Mouse (Mus musculus) ES-E14 (cell line): ENCODE results near the gene Srrm1. TPM values are rescaled to one million over a fixed set of nuclear protein-coding genes. Genes with fewer than 3 reads are reported as not detected.

Experiments
- DNase-seq: peaks from one replicate; pipeline ENCODE4 v3.0.0-alpha.2; 2013; ENCODE audit warnings: low read depth, low spot score
- H3K27ac ChIP-seq: 2 replicates; pipeline ENCODE4 v1.5.1; 2012; ENCODE audit warnings: low read depth, mild to moderate bottlenecking, low read length, moderate library complexity, mixed read lengths; ENCODE audit not compliant: poor library complexity, insufficient read depth, severe bottlenecking
- H3K36me3 ChIP-seq: 2 replicates; pipeline ENCODE4 v1.6.1; 2012; ENCODE audit warnings: mild to moderate bottlenecking, low read length, moderate library complexity, mixed read lengths; ENCODE audit not compliant: control insufficient read depth, poor library complexity, insufficient read depth, severe bottlenecking
- H3K4me1 ChIP-seq, 2 experiments: fragments of 150-350 bp in 1 of 2; sonication (generic) in 1 of 2; 2 replicates each; pipeline ENCODE4 v1.6.1; 2012; ENCODE audit warnings: low read length in 2 of 2, mild to moderate bottlenecking in 1 of 2, mixed read lengths in 1 of 2; ENCODE audit not compliant: control insufficient read depth in 2 of 2, insufficient read depth in 2 of 2, poor library complexity in 1 of 2
- H3K4me3 ChIP-seq, 2 experiments: fragments of 150-350 bp in 1 of 2; sonication (generic) in 1 of 2; 2 replicates each; pipeline ENCODE4 v1.5.1; 2012; ENCODE audit warnings: low read length in 2 of 2, low read depth in 1 of 2, mild to moderate bottlenecking in 1 of 2, mixed read lengths in 1 of 2; ENCODE audit not compliant: insufficient read depth in 1 of 2, poor library complexity in 1 of 2, severe bottlenecking in 1 of 2
- H3K9ac ChIP-seq: 2 replicates; pipeline ENCODE4 v1.6.1; 2012; ENCODE audit warnings: low read depth, mild to moderate bottlenecking, low read length, mixed read lengths; ENCODE audit not compliant: poor library complexity, insufficient read depth, severe bottlenecking
- H3K9me3 ChIP-seq: fragments of 150-350 bp; sonication (generic); 2 replicates; pipeline ENCODE4 v1.6.1; 2012; ENCODE audit warnings: low read depth, mild to moderate bottlenecking, low read length; ENCODE audit not compliant: control insufficient read depth, insufficient read depth
- CHD2 ChIP-seq: IDR thresholded peaks from 2 replicates; pipeline ENCODE4 v1.6.1; 2014; ENCODE audit warnings: mild to moderate bottlenecking, low read depth, low read length, inconsistent platforms
- HCFC1 ChIP-seq: IDR thresholded peaks from 2 replicates; pipeline ENCODE4 v1.6.1; 2012; ENCODE audit warnings: low read length, inconsistent platforms, borderline replicate concordance; ENCODE audit not compliant: insufficient read depth
- MAFK ChIP-seq: IDR thresholded peaks from 2 replicates; pipeline ENCODE4 v1.6.1; 2014; ENCODE audit warnings: mild to moderate bottlenecking, low read depth, low read length, inconsistent platforms; ENCODE audit not compliant: insufficient read depth
- ZC3H11A ChIP-seq: IDR thresholded peaks from 2 replicates; pipeline ENCODE4 v1.6.1; 2012; ENCODE audit warnings: low read depth, mild to moderate bottlenecking, inconsistent platforms, low read length, borderline replicate concordance
- ZNF384 ChIP-seq: IDR thresholded peaks from 2 replicates; pipeline ENCODE4 v1.6.1; 2012; ENCODE audit warnings: low read depth, low read length, inconsistent platforms
- in situ Hi-C, 2 experiments: fragments of 600-800 bp; cut with MboI; formaldehyde crosslinking; loops; one replicate each; pipeline ENCODE4 v1.15.1; 2025; ENCODE audit warnings: low sequenced_read_pairs in 2 of 2, inconsistent platforms in 1 of 2; ENCODE audit not compliant: unreplicated experiment in 2 of 2
- total RNA-seq: library from RNA; depleted of rRNA; stranded (reverse); fragments of 300-350 nt; gene quantifications from 2 replicates; pipeline ENCODE4 v1.2.3, GENCODE M21; 2012

The Srrm1 gene
- total RNA-seq, 1 experiment = 62.8 TPM

- in situ Hi-C loops = no loop called here
- no peak for DNase-seq
- no peaks in the 10 kb centered on the region for H3K9me3 ChIP-seq
Measured at GRCm38 (mm10) chr4:135396303-135396702, 43.2 kb upstream of the Srrm1 start.

GRCm38 (mm10) chr4:135395375-135395774 is 42.3 kb upstream of the Srrm1 start:
- H3K9me3 ChIP-seq = no peaks in the 10 kb centered on the region
- H3K4me3 ChIP-seq = no peak overlapping the region
- H3K4me1 ChIP-seq = peaks cover 0 to 6% of the 10 kb centered on the region in 2 experiments; a peak in 2 of 4 replicates
- no peaks in the 10 kb centered on the region for H3K36me3 ChIP-seq
- DNase-seq = no peak
- no peak for TF ChIP-seq MAFK
- TF ChIP-seq ZNF384 = no peak
- TF ChIP-seq HCFC1 = no peak
- TF ChIP-seq CHD2 = no peak
- TF ChIP-seq ZC3H11A = no peak
- H3K9ac ChIP-seq = no peak overlapping the region
- no peak overlapping the region for H3K27ac ChIP-seq
- in situ Hi-C loops = no loop called here

More at GRCm38 (mm10) chr4:135396303-135396702, 43.2 kb upstream of the Srrm1 start:
- TF ChIP-seq MAFK = no peak
- no peak for TF ChIP-seq HCFC1
- TF ChIP-seq ZNF384 = no peak
- no peak for TF ChIP-seq CHD2
- no peak for TF ChIP-seq ZC3H11A
- peaks cover 0 to 4% of the 10 kb centered on the region in 2 experiments; a peak in 1 of 4 replicates for H3K4me1 ChIP-seq
- H3K36me3 ChIP-seq = no peaks in the 10 kb centered on the region
- no peak overlapping the region for H3K9ac ChIP-seq
- H3K4me3 ChIP-seq = no peak overlapping the region
- H3K27ac ChIP-seq = no peak overlapping the region

GRCm38 (mm10) chr4:135394666-135395065 is 41.5 kb upstream of the Srrm1 start:
- no peak overlapping the region for H3K4me3 ChIP-seq
- no peak overlapping the region for H3K27ac ChIP-seq
- DNase-seq = no peak
- H3K4me1 ChIP-seq = peaks cover 0 to 8% of the 10 kb centered on the region in 2 experiments; a peak in 2 of 4 replicates
- TF ChIP-seq ZNF384 (no peak), MAFK (no peak), CHD2 (no peak), HCFC1 (no peak), ZC3H11A (no peak)
- H3K9ac ChIP-seq = no peak overlapping the region
- in situ Hi-C loops = no loop called here
- H3K36me3 ChIP-seq = no peaks in the 10 kb centered on the region
- H3K9me3 ChIP-seq = no peaks in the 10 kb centered on the region

- DNase-seq = no peak
- H3K4me1 ChIP-seq = peaks cover 0 to 11% of the 10 kb centered on the region in 2 experiments; a peak in 2 of 4 replicates
Measured at GRCm38 (mm10) chr4:135393381-135393780, 40.3 kb upstream of the Srrm1 start.

GRCm38 (mm10) chr4:135392801-135393200 is 39.7 kb upstream of the Srrm1 start:
- Histone ChIP-seq H3K4me1 (peaks cover 0 to 11% of the 10 kb centered on the region in 2 experiments; a peak in 2 of 4 replicates), H3K27ac (no peak overlapping the region), H3K9ac (no peak overlapping the region), H3K4me3 (no peak overlapping the region), H3K9me3 (no peaks in the 10 kb centered on the region), H3K36me3 (no peaks in the 10 kb centered on the region)
- in situ Hi-C loops = no loop called here
- TF ChIP-seq CHD2 = no peak
- no peak for DNase-seq

More at GRCm38 (mm10) chr4:135393381-135393780, 40.3 kb upstream of the Srrm1 start:
- no peak overlapping the region for H3K27ac ChIP-seq
- TF ChIP-seq CHD2 (no peak), ZNF384 (no peak), HCFC1 (no peak), ZC3H11A (no peak), MAFK (no peak)
- in situ Hi-C loops = no loop called here
- no peak overlapping the region for H3K9ac ChIP-seq
- H3K9me3 ChIP-seq = no peaks in the 10 kb centered on the region
- no peaks in the 10 kb centered on the region for H3K36me3 ChIP-seq
- no peak overlapping the region for H3K4me3 ChIP-seq
